Mouse (Mus musculus) midbrain, embryonic 10.5 days (tissue): Measurements from ENCODE around the gene Ifna11. TPM values are rescaled to one million over a fixed set of nuclear protein-coding genes. Genes with fewer than 3 reads are reported as not detected.
"Not testable (repeated sequence)": the region's sequence is repeated elsewhere in the genome, so short reads cannot be mapped to it uniquely, and the experiment has no call there.

ENCODE experiments used
- DNase-seq: peaks from one replicate; pipeline ENCODE4 v3.0.0-alpha.2; 2017; ENCODE audit warnings: low spot score
- H3K27ac ChIP-seq: fragments of 300-500 bp; sonication (generic); replicated peaks from 2 replicates; pipeline ENCODE4 v1.5.1; 2016; ENCODE audit warnings: mild to moderate bottlenecking
- H3K27me3 ChIP-seq: fragments of 300-500 bp; sonication (generic); 2 replicates; pipeline ENCODE4 v1.6.1; 2016; ENCODE audit warnings: low read depth, mild to moderate bottlenecking; ENCODE audit not compliant: poor library complexity, severe bottlenecking
- H3K36me3 ChIP-seq: fragments of 300-500 bp; sonication (generic); 2 replicates; pipeline ENCODE4 v1.6.1; 2016; ENCODE audit warnings: mild to moderate bottlenecking, moderate library complexity
- H3K4me1 ChIP-seq: fragments of 300-500 bp; sonication (generic); 2 replicates; pipeline ENCODE4 v1.6.1; 2016
- H3K4me3 ChIP-seq: fragments of 300-500 bp; sonication (generic); 2 replicates; pipeline ENCODE4 v1.5.1; 2016; ENCODE audit warnings: mild to moderate bottlenecking, moderate library complexity
- H3K9me3 ChIP-seq: fragments of 300-500 bp; sonication (generic); replicated peaks from 2 replicates; pipeline ENCODE4 v1.6.1; 2016; ENCODE audit warnings: mild to moderate bottlenecking
- WGBS: fragments of 180-500 bp; shearing (Covaris S2); methylation state at CpG from one replicate; pipeline ENCODE4 v1.1.7; 2016; 5-methylcytosine and 5-hydroxymethylcytosine counted together
- polyA plus RNA-seq: library from polyadenylated mRNA; unstranded; fragments of >200 nt; fragmentation: Nextera tagmentation; extraction: Ambion mirVana; gene quantifications from 2 replicates; pipeline ENCODE4 v1.2.1, GENCODE M21; 2016

The Ifna11 gene
- polyA plus RNA-seq, 1 experiment from 2014 or later, result not detected

DNA sequence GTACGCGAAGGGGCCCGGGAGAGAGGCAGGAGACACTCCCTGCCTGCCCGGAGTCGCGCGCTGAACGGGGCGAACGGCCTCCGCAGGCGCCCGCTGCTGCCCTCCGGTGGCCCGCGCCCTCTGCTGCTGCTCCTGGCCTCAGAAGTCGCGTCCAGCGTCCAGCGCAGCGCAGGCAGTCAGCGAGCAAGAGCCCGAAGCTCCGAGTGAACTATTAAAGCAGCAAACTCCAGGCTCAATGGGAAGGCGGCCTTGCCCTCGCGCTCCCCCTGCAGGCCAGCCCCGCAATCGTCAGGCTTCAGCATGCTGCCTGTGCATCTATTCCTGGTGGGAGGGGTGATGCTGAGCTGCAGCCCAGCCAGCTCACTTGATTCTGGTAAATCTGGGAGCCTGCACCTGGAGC, 16.8 kb upstream of the Ifna11 start, which contains the start of gene Gm13287:
Gene Gm13287, plus strand, starts transcription at position 301 of the 400 bp plus-strand sequence.
- no CpG with 5 or more reads among the region's 29 CpGs for WGBS
- not testable (repeated sequence) for DNase-seq, H3K36me3 ChIP-seq, H3K9me3 ChIP-seq, H3K27ac ChIP-seq, H3K4me1 ChIP-seq, H3K4me3 ChIP-seq
- H3K27me3 ChIP-seq, result peaks cover 16% of the 10 kb centered on the region

- H3K27me3 ChIP-seq, result peaks cover 16% of the 10 kb centered on the region
- DNase-seq, H3K9me3 ChIP-seq, H3K4me3 ChIP-seq, H3K4me1 ChIP-seq, H3K36me3 ChIP-seq, H3K27ac ChIP-seq: not testable (repeated sequence)
- no CpG with 5 or more reads among the region's 8 CpGs for WGBS
These were observed 14.5 kb upstream of the Ifna11 start, which contains the start of gene Gm13288 for GRCm38 (mm10) chr4:88805231-88805630. TSS of gene Gm13288 (plus strand) at chr4:88805531.

- H3K36me3 ChIP-seq, DNase-seq, H3K4me1 ChIP-seq, H3K27ac ChIP-seq, H3K4me3 ChIP-seq, H3K9me3 ChIP-seq: not testable (repeated sequence)
- peaks cover 16% of the 10 kb centered on the region for H3K27me3 ChIP-seq
- 0% methylated on average over 8 of the region's 34 CpGs for WGBS
These were observed 14.0 kb upstream of the Ifna11 start for GRCm38 (mm10) chr4:88805761-88806160.

DNA sequence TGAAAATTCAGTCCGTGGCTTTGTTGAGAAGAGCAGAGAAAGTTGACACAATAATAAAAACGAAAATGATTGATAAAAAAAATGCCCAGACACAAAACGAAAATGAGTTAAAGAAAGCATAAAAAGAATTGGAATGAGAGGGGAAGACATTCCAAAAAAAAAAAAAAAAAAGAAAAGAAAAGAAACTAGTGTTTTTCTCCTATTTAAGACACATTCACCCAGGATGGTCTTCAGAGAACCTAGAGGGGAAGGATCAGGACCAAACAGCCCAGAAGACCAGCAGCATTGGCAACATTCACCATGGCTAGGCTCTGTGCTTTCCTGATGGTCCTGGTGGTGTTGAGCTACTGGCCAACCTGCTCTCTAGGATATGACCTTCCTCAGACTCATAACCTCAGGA, 3.8 kb upstream of the Ifna11 start, which contains the start of gene Ifna7:
Gene Ifna7, plus strand, starts transcription at position 301 of the 400 bp plus-strand sequence.
- 64% methylated on average over 3 of the region's 3 CpGs for WGBS
- Histone ChIP-seq H3K27ac (no peak within 1 kb of the TSS), H3K36me3 (no peaks in the 10 kb centered on the region), H3K4me1 (no peaks in the 10 kb centered on the region), H3K4me3 (no peak within 1 kb of the TSS), H3K9me3 (no peaks in the 10 kb centered on the region), H3K27me3 (no peaks in the 10 kb centered on the region)
- DNase-seq, result no peak

DNA sequence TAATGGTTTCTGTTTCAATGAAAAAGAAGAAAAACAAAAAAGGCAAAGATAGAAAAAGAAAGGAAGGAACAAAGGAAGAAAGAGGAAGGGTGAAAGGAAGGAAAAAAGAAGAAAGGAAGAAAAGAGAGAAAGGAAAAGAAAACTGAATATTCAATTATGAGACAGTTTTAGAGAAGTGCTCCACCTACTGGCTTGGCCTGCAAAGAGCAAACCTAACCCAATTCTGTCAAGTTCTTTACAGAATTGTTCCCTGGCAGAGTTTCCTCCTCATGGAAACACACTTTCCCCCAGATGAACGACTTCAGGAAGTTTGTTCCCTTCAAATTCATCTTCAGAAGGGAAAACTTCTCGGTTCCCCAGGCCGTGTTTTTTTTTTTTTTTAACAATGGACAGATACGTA, 3.2 kb downstream of the Ifna11 start:
- H3K27me3 ChIP-seq, result no peaks in the 10 kb centered on the region
- no peak overlapping the region for H3K4me3 ChIP-seq
- WGBS, result 29% methylated on average over 4 of the region's 4 CpGs
- no peaks in the 10 kb centered on the region for H3K4me1 ChIP-seq
- H3K27ac ChIP-seq, result no peak overlapping the region
- DNase-seq, result no peak
- no peaks in the 10 kb centered on the region for H3K9me3 ChIP-seq
- H3K36me3 ChIP-seq, result no peaks in the 10 kb centered on the region

DNA sequence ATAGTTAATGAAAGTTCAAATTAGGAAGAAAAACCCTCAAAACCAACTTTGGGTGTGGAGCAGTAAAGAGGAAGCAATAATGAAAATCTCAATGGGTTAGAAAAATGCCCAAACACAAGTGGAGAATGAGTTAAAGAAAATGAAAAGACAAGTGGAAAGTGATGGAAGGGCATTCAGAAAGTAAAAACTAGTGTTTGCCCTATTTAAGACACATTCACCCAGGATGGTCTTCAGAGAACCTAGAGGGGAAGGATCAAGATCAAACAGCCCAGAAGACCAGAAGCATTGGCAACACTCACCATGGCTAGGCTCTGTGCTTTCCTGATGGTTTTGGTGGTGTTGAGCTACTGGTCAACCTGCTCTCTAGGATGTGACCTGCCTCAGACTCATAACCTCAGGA, 7.4 kb downstream of the Ifna11 start, which contains the start of gene Ifna6:
Gene Ifna6, plus strand, starts transcription at position 301 of the 400 bp plus-strand sequence.
- not testable (repeated sequence) for H3K4me1 ChIP-seq, H3K9me3 ChIP-seq, H3K27ac ChIP-seq, H3K4me3 ChIP-seq, DNase-seq, H3K27me3 ChIP-seq, H3K36me3 ChIP-seq

DNA sequence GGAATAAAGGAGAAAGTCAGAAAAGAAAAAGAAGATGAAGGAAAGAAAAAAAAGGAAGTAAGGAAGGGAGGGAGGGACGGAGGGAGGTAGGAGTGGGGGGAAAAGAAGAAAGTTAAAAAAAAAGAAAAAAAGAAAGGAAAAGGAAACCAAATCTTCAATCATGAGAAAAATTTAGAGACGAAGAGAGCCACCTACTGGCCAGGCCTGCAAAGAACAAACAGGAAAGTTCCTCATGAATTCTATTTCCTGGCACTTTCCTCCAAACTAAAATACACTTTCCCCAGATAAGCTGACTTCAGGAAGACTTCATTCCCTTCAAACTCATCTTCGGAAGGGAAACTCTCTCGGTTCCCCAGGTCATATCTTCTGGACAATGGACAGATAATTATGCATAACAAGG, 10.8 kb downstream of the Ifna11 start:
- no peak overlapping the region for H3K4me3 ChIP-seq
- H3K27ac ChIP-seq, result no peak overlapping the region
- 31% methylated on average over 4 of the region's 4 CpGs for WGBS
- H3K27me3 ChIP-seq, result no peaks in the 10 kb centered on the region
- H3K9me3 ChIP-seq, result no peaks in the 10 kb centered on the region
- DNase-seq, result no peak
- no peaks in the 10 kb centered on the region for H3K4me1 ChIP-seq
- H3K36me3 ChIP-seq, result no peaks in the 10 kb centered on the region

DNA sequence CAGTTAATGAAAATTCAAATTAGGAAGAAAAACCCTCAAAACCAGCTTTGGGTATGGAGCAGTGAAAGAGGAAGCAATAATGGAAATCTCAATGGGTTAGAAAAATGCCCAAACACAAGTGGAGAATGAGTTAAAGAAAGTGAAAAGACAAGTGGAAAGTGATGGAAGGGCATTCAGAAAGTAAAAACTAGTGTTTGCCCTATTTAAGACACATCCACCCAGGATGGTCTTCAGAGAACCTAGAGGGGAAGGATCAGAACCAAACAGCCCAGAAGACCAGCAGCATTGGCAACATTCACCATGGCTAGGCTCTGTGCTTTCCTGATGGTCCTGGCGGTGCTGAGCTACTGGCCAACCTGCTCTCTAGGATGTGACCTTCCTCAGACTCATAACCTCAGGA, 15.5 kb downstream of the Ifna11 start, which contains the start of gene Ifna5:
Gene Ifna5, plus strand, starts transcription at position 301 of the 400 bp plus-strand sequence.
- H3K27me3 ChIP-seq, DNase-seq: not testable (repeated sequence)
- WGBS, result 70% methylated on average over 1 of the region's 1 CpGs

GRCm38 (mm10) chr4:88838828-88839227, 19.1 kb downstream of the Ifna11 start:
- H3K4me1 ChIP-seq, result no peaks in the 10 kb centered on the region
- no peak for DNase-seq
- no peak overlapping the region for H3K27ac ChIP-seq
- 59% methylated on average over 3 of the region's 3 CpGs for WGBS
- no peaks in the 10 kb centered on the region for H3K27me3 ChIP-seq
- no peaks in the 10 kb centered on the region for H3K36me3 ChIP-seq
- no peaks in the 10 kb centered on the region for H3K9me3 ChIP-seq
- no peak overlapping the region for H3K4me3 ChIP-seq

More for the DNA sequence above, 15.5 kb downstream of the Ifna11 start, which contains the start of gene Ifna5:
- H3K9me3 ChIP-seq, H3K27ac ChIP-seq, H3K4me1 ChIP-seq, H3K4me3 ChIP-seq, H3K36me3 ChIP-seq: not testable (repeated sequence)

DNA sequence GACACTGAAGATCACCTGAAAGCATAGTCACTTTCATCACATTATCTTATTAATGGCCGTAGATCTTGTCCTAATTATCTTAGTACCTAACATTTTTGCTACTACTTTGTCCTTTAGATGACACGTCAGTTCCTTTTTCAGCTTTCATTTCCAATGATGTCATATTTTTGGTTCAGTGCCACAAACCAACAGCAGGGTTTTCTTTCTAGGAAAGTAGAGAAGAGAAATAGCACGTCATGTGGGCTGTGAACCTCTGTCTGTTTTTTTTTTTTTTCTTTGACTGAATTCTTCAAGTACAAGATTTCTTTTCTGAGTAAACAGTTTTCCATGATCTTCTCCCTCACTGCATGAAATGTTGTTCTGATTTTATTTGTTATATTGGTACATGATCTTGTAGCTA, 20.3 kb downstream of the Ifna11 start:
- WGBS, result 86% methylated on average over 3 of the region's 3 CpGs
- H3K27me3 ChIP-seq, result no peaks in the 10 kb centered on the region
- DNase-seq, result no peak

DNA sequence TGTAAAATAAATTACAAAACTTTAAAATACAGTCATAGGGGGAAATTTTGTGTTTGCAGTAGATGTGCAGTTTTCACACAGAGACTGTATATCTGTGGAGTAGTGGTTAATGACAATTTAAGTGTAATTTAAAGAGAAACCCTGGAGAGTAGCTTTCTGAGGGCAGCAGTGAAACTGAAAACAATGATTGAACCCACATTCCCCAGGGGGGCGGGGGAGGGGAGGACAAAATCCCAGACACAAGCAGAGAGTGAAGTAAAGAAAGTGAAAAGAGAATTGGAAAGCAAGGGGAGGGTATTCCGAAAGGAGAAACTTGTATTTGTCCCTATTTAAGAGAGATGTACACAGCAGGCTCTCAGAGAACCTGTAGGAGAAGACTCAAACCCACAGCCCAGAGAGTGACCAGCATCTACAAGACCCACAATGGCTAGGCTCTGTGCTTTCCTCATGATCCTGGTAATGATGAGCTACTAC, 21.7 kb downstream of the Ifna11 start, which contains the start of gene Ifna4:
Gene Ifna4, plus strand, starts transcription at position 424 of the 474 bp plus-strand sequence.
- Histone ChIP-seq H3K27ac (no peak within 1 kb of the TSS), H3K27me3 (no peaks in the 10 kb centered on the region), H3K9me3 (no peaks in the 10 kb centered on the region), H3K4me3 (no peak within 1 kb of the TSS), H3K36me3 (no peaks in the 10 kb centered on the region), H3K4me1 (no peaks in the 10 kb centered on the region)
- no peak for DNase-seq
- WGBS, result 49% methylated on average over 2 of the region's 2 CpGs

More for the DNA sequence above, 20.3 kb downstream of the Ifna11 start:
- H3K4me3 ChIP-seq, result no peak overlapping the region
- H3K9me3 ChIP-seq, result no peaks in the 10 kb centered on the region
- H3K27ac ChIP-seq, result no peak overlapping the region
- H3K4me1 ChIP-seq, result no peaks in the 10 kb centered on the region
- no peaks in the 10 kb centered on the region for H3K36me3 ChIP-seq

GRCm38 (mm10) chr4:88845334-88845733, 25.6 kb downstream of the Ifna11 start:
- 56% methylated on average over 2 of the region's 2 CpGs for WGBS
- Histone ChIP-seq H3K27ac (no peak overlapping the region), H3K4me1 (no peaks in the 10 kb centered on the region), H3K4me3 (no peak overlapping the region), H3K36me3 (no peaks in the 10 kb centered on the region), H3K9me3 (no peaks in the 10 kb centered on the region), H3K27me3 (0 out of 2 replicates have a peak, but pooled peaks cover 5% of the 10 kb centered on the region)
- DNase-seq, result no peak

DNA sequence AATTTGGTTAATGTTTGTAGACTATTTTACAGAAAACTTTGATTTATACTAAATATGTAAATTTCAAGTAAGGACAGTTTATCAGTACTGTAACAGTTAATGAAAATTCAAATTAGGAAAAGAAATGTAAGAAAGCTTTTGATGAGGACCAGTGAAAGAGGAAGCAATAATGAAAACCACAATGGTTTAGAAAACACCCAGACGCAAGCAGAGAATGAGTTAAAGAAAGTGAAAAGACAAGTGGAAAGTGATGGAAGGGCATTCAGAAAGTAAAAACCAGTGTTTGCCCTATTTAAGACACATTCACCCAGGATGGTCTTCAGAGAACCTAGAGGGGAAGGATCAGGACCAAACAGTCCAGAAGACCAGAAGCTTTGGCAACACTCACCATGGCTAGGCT, 29.9 kb downstream of the Ifna11 start, which contains the start of gene Ifna1:
Gene Ifna1, plus strand, starts transcription at position 390 of the 400 bp plus-strand sequence.
- Histone ChIP-seq H3K36me3 (no peaks in the 10 kb centered on the region), H3K27me3 (0 out of 2 replicates have a peak, but pooled peaks cover 9% of the 10 kb centered on the region), H3K4me3 (no peak within 1 kb of the TSS), H3K9me3 (no peaks in the 10 kb centered on the region), H3K27ac (no peak within 1 kb of the TSS), H3K4me1 (peaks cover 8% of the 10 kb centered on the region)
- 86% methylated on average over 1 of the region's 1 CpGs for WGBS
- DNase-seq, result no peak
